Mouse (Mus musculus) embryonic facial prominence, embryonic 12.5 days (tissue): ENCODE data around the gene Galnt12. TPM values are rescaled to one million over a fixed set of nuclear protein-coding genes. Genes with fewer than 3 reads are reported as not detected.
A peak's percentile ranks its signal among the peaks of the same experiment; 100 is the strongest.

ENCODE experiments used
- ATAC-seq: fragments of 200-750 bp; cut with Nextera tagmentation; 2 replicates; pipeline ENCODE4 v1.8.0; 2017; ENCODE audit not compliant: insufficient number of reproducible peaks, insufficient read depth, low FRiP score, low TSS enrichment
- H3K27ac ChIP-seq: fragments of 300-500 bp; sonication (generic); 2 replicates; pipeline ENCODE4 v1.5.1; 2016; ENCODE audit warnings: mild to moderate bottlenecking
- H3K27me3 ChIP-seq: fragments of 300-500 bp; sonication (generic); 2 replicates; pipeline ENCODE4 v1.6.1; 2016; ENCODE audit warnings: mild to moderate bottlenecking, moderate library complexity
- H3K36me3 ChIP-seq: fragments of 300-500 bp; sonication (generic); 2 replicates; pipeline ENCODE4 v1.6.1; 2016; ENCODE audit warnings: mild to moderate bottlenecking
- H3K4me1 ChIP-seq: fragments of 300-500 bp; sonication (generic); 2 replicates; pipeline ENCODE4 v1.6.1; 2016
- H3K4me2 ChIP-seq: fragments of 300-500 bp; sonication (generic); replicated peaks from 2 replicates; pipeline ENCODE4 v1.6.1; 2016; ENCODE audit warnings: mild to moderate bottlenecking, moderate library complexity
- H3K4me3 ChIP-seq: fragments of 300-500 bp; sonication (generic); 2 replicates; pipeline ENCODE4 v1.5.1; 2016; ENCODE audit warnings: mild to moderate bottlenecking
- H3K9ac ChIP-seq: fragments of 300-500 bp; sonication (generic); 2 replicates; pipeline ENCODE4 v1.6.1; 2016; ENCODE audit warnings: mild to moderate bottlenecking, moderate library complexity
- H3K9me3 ChIP-seq: fragments of 300-500 bp; sonication (generic); 2 replicates; pipeline ENCODE4 v1.6.1; 2016; ENCODE audit warnings: mild to moderate bottlenecking, moderate library complexity
- WGBS: fragments of 180-500 bp; shearing (Covaris S2); methylation state at CpG from one replicate; pipeline ENCODE4 v1.1.7; 2016; 5-methylcytosine and 5-hydroxymethylcytosine counted together
- polyA plus RNA-seq: library from polyadenylated mRNA; unstranded; fragments of >200 nt; fragmentation: Nextera tagmentation; extraction: Ambion mirVana; gene quantifications from 2 replicates; pipeline ENCODE4 v1.2.1, GENCODE M21; 2016

Gene Galnt12
- polyA plus RNA-seq, 1 experiment from 2014 or later, result 4.9 TPM

DNA sequence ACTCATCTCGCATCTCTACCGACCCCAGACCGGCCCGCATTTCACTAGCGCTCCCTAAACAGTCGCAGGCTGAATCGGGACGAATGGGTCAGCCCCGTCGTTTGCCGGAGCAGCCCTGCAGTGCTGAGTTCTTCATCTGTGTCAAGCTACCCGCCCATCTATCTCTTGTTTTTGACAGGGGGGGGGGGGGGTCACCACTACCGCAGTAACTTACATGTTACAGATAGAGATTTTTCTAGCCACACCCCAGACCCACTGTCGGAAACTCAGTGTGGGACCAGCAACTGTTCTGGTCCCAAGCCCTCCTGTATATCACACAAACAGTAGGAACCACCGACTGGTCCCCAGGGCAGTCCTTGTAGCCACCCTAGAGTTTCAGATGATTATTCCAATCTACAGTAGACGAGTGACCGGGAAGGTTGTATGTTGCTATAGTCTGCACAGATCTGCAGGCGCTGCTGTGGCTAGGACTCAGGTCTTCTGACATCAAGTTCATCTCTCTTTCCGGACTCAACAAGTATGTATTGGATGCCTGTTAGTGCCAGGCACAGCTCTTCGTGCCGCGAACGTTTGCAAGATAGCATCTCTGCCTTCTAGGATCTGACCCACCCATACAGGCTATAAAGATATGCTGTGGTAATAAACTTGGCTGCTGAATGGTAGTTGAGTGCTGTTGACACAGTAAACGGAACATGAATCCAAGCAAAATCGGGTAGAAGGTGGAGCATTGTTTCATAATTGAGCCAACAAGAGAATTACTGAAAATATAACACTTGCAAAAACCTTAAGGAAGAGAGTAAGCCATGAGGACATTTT lies 34.0 kb upstream of the Galnt12 start:
- H3K27me3 ChIP-seq, result no peaks in the 10 kb centered on the region
- peak overlapping the region; percentile 81 for H3K9ac ChIP-seq
- no peaks in the 10 kb centered on the region for H3K36me3 ChIP-seq
- H3K4me1 ChIP-seq, result peaks cover 5% of the 10 kb centered on the region
- WGBS, result 37% methylated on average over 25 of the region's 25 CpGs
- peak; percentile 48 for ATAC-seq
- peak overlapping the region; percentile 79 for H3K4me3 ChIP-seq
- H3K4me2 ChIP-seq, result peak overlapping the region; percentile 68
- H3K27ac ChIP-seq, result no peak overlapping the region
- H3K9me3 ChIP-seq, result no peaks in the 10 kb centered on the region

GRCm38 (mm10) chr4:47060900-47061299 lies 30.8 kb upstream of the Galnt12 start:
- no peak overlapping the region for H3K4me3 ChIP-seq

DNA sequence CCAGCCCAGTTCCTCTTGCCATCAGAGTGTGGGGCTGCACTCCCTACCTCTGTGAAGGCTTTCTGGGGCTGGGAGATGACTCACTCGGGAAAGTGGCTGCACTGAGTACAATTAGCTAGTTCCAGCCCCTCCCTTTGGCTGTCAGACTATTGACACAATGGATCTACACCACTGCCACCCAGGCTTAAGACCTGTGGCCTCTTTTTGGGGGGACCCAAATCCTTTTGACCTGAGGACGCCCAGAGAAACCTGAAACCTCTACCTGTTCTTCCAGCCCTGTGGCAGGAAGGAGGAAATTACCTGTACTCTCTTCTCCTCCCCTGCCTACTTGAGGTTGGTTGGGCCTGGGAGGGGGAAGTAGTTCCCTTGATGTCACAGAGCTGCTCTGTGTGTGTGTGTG lies 16.7 kb upstream of the Galnt12 start:
- WGBS, result 36% methylated on average over 2 of the region's 2 CpGs
- Histone ChIP-seq H3K4me3 (no peak overlapping the region), H3K4me1 (no peaks in the 10 kb centered on the region), H3K36me3 (no peaks in the 10 kb centered on the region), H3K9me3 (no peaks in the 10 kb centered on the region), H3K27ac (no peak overlapping the region), H3K4me2 (no peak overlapping the region), H3K27me3 (no peaks in the 10 kb centered on the region), H3K9ac (no peak overlapping the region)
- ATAC-seq, result no peak

More at GRCm38 (mm10) chr4:47060900-47061299, 30.8 kb upstream of the Galnt12 start:
- Histone ChIP-seq H3K36me3 (no peaks in the 10 kb centered on the region), H3K4me2 (no peak overlapping the region), H3K4me1 (peaks cover 5% of the 10 kb centered on the region), H3K9me3 (no peaks in the 10 kb centered on the region), H3K9ac (no peak overlapping the region), H3K27me3 (no peaks in the 10 kb centered on the region), H3K27ac (no peak overlapping the region)
- 8% methylated on average over 1 of the region's 1 CpGs for WGBS
- no peak for ATAC-seq

GRCm38 (mm10) chr4:47079997-47080646 lies 11.6 kb upstream of the Galnt12 start:
- H3K4me3 ChIP-seq, result no peak overlapping the region
- H3K27me3 ChIP-seq, result no peaks in the 10 kb centered on the region
- no peaks in the 10 kb centered on the region for H3K4me1 ChIP-seq
- no peak overlapping the region for H3K27ac ChIP-seq
- H3K36me3 ChIP-seq, result no peaks in the 10 kb centered on the region
- no peak for ATAC-seq
- no peaks in the 10 kb centered on the region for H3K9me3 ChIP-seq
- no peak overlapping the region for H3K9ac ChIP-seq
- no peak overlapping the region for H3K4me2 ChIP-seq
- WGBS, result 91% methylated on average over 17 of the region's 17 CpGs

- Histone ChIP-seq H3K9me3 (no peaks in the 10 kb centered on the region), H3K4me3 (no peak overlapping the region), H3K27me3 (no peaks in the 10 kb centered on the region), H3K27ac (no peak overlapping the region), H3K4me2 (no peak overlapping the region), H3K4me1 (no peaks in the 10 kb centered on the region), H3K36me3 (no peaks in the 10 kb centered on the region), H3K9ac (no peak overlapping the region)
- ATAC-seq, result no peak
- 87% methylated on average over 4 of the region's 4 CpGs for whole genome bisulfite sequencing
Observed at GRCm38 (mm10) chr4:47080647-47081010, 11.1 kb upstream of the Galnt12 start.

DNA sequence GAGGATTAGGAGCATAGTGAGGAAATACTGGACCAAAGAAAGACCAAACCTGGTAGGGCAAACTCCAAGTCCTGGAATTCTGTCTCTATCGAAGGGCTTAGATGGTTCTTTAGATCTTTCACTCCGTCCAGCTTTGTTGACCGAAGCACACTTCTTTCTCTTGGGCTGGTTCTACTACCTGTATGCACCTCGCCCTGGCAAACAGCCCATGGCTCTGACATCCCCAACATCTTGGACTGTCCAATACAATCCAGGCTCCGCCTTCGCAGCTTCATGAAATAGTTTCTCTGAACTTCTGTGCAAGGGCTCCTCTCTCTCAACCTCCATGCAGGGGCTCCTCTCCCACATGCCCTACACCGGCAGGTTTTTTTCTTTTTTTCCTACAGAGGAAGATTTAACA lies 7.9 kb upstream of the Galnt12 start:
- Histone ChIP-seq H3K36me3 (no peaks in the 10 kb centered on the region), H3K4me2 (no peak overlapping the region), H3K4me3 (no peak overlapping the region), H3K9me3 (no peaks in the 10 kb centered on the region), H3K27me3 (0 out of 2 replicates have a peak, but pooled peaks cover 5% of the 10 kb centered on the region), H3K4me1 (no peaks in the 10 kb centered on the region), H3K27ac (no peak overlapping the region), H3K9ac (no peak overlapping the region)
- WGBS, result 90% methylated on average over 7 of the region's 7 CpGs
- ATAC-seq, result no peak

- no peak for ATAC-seq
- WGBS, result 88% methylated on average over 7 of the region's 7 CpGs
- Histone ChIP-seq H3K9me3 (no peaks in the 10 kb centered on the region), H3K4me1 (peaks cover 17% of the 10 kb centered on the region; the same call in 1 of the 2 replicates), H3K9ac (no peak overlapping the region), H3K27me3 (peaks cover 34% of the 10 kb centered on the region), H3K36me3 (no peaks in the 10 kb centered on the region), H3K27ac (no peak overlapping the region), H3K4me2 (no peak overlapping the region), H3K4me3 (no peak overlapping the region)
Observed at GRCm38 (mm10) chr4:47088671-47089070, 3.0 kb upstream of the Galnt12 start.

GRCm38 (mm10) chr4:47092387-47093021 lies 795 bp downstream of the Galnt12 start:
- H3K27ac ChIP-seq, result no peak overlapping the region
- WGBS, result 2% methylated on average over 21 of the region's 21 CpGs
- no peak for ATAC-seq

DNA sequence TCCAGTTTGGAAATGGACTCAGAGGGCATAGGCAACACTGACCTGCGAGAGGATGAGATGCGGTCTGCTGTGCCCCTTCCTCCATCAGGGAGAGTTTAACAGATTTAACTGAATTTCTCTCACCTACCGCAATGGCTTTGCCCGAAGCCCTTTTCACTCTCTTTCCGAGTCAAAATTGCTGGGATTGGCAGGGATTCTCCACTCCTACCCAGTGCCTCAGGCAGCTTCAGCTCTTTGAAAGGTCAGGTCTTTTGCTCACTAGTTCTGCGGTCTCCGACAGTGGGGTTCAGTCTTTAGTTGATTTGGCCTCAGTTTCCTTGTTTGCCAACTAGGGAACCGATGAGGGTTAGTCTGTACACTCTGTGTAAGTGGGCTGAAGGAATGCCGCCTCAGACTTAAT lies 1.5 kb downstream of the Galnt12 start:
- WGBS, result 15% methylated on average over 9 of the region's 9 CpGs
- ATAC-seq, result no peak
- Histone ChIP-seq H3K9ac (no peak overlapping the region), H3K36me3 (no peaks in the 10 kb centered on the region), H3K4me1 (peaks cover 18% of the 10 kb centered on the region; the same call in 1 of the 2 replicates), H3K9me3 (no peaks in the 10 kb centered on the region), H3K4me2 (peak overlapping the region; percentile 100; the same call in 1 of the 2 replicates), H3K27me3 (peaks cover 49% of the 10 kb centered on the region), H3K27ac (no peak overlapping the region), H3K4me3 (0 out of 2 replicates have a peak overlapping the region, but pooled peaks have one; percentile 69)

More at GRCm38 (mm10) chr4:47092387-47093021, 795 bp downstream of the Galnt12 start:
- Histone ChIP-seq H3K9ac (peak overlapping the region; percentile 57), H3K36me3 (no peaks in the 10 kb centered on the region), H3K27me3 (peaks cover 49% of the 10 kb centered on the region), H3K9me3 (no peaks in the 10 kb centered on the region), H3K4me3 (peak overlapping the region; percentile 69), H3K4me1 (peaks cover 18% of the 10 kb centered on the region; the same call in 1 of the 2 replicates), H3K4me2 (peak overlapping the region; percentile 100)

DNA sequence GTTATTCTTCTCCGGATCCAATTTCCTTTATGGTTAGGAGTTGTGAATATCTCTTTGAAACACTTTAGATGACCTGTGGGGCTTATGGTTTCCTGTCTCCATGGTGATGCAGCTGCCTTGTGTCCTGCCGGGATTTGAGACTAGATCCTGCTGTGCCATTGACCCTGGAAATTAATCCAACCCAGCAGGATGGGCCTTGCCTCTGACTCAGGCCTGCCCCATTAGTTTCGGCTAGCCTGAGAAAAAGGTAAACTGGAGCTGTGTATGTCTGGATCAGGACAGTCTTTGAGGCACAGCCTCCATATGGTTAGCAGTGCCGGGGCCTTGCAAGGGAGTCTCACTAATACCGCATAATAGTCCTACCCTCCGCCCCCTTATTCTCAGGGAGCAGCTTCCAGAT lies 1.9 kb downstream of the Galnt12 start:
- ATAC-seq, result no peak
- no peaks in the 10 kb centered on the region for H3K9me3 ChIP-seq
- H3K27me3 ChIP-seq, result peaks cover 46% of the 10 kb centered on the region
- WGBS, result 26% methylated on average over 6 of the region's 6 CpGs
- no peak overlapping the region for H3K27ac ChIP-seq
- H3K9ac ChIP-seq, result no peak overlapping the region
- H3K4me3 ChIP-seq, result no peak overlapping the region
- peaks cover 18% of the 10 kb centered on the region; the same call in 1 of the 2 replicates for H3K4me1 ChIP-seq
- no peak overlapping the region for H3K4me2 ChIP-seq
- H3K36me3 ChIP-seq, result no peaks in the 10 kb centered on the region

- no peak overlapping the region for H3K27ac ChIP-seq
- no peaks in the 10 kb centered on the region for H3K27me3 ChIP-seq
- WGBS, result 87% methylated on average over 10 of the region's 10 CpGs
- no peak overlapping the region for H3K4me2 ChIP-seq
- H3K4me3 ChIP-seq, result no peak overlapping the region
- no peak overlapping the region for H3K9ac ChIP-seq
- H3K36me3 ChIP-seq, result no peaks in the 10 kb centered on the region
- H3K4me1 ChIP-seq, result no peaks in the 10 kb centered on the region
- no peaks in the 10 kb centered on the region for H3K9me3 ChIP-seq
- ATAC-seq, result no peak
Observed at GRCm38 (mm10) chr4:47103561-47103960, 11.9 kb downstream of the Galnt12 start.
